Mouse (Mus musculus): ENCODE results near the gene Olfr724.
"Not testable (repeated sequence)": the region's sequence is repeated elsewhere in the genome, so short reads cannot be mapped to it uniquely, and the experiment has no call there.

The Olfr724 gene

GRCm38 (mm10) chr14:49963174-49963573, at the start of gene Olfr724:
TSS of gene Olfr724 (minus strand) at chr14:49963274.
- DNase-seq: not testable (repeated sequence)

GRCm38 (mm10) chr14:49955890-49956289, 7.2 kb downstream of the Olfr724 start:
- no peak for DNase-seq

- not testable (repeated sequence) for DNase-seq
Measured at GRCm38 (mm10) chr14:49931687-49932086, 31.4 kb downstream of the Olfr724 start, which contains the start of gene Olfr723. TSS of gene Olfr723 (minus strand) at chr14:49931787.
